Mouse (Mus musculus): ENCODE measurements at regions not wholly inside any gene's neighbourhood (a gene's known extent, or its start where the extent isn't known, plus 50 kb on each side); places are given as distances from the start of the nearest gene placed in this dataset.
"Not testable (repeated sequence)": the region's sequence is repeated elsewhere in the genome, so short reads cannot be mapped to it uniquely, and the experiment has no call there.

GRCm38 (mm10) chr14:53044101-53044500, 548.6 kb upstream of the Olfr1507 start:
- DNase-seq (ENCODE audit: low spot score in 2 of 2) = not testable (repeated sequence)

- not testable (repeated sequence) for DNase-seq (ENCODE audit: low spot score in 2 of 2)
Measured at GRCm38 (mm10) chr14:53042016-53042415, 546.5 kb upstream of the Olfr1507 start.

DNA sequence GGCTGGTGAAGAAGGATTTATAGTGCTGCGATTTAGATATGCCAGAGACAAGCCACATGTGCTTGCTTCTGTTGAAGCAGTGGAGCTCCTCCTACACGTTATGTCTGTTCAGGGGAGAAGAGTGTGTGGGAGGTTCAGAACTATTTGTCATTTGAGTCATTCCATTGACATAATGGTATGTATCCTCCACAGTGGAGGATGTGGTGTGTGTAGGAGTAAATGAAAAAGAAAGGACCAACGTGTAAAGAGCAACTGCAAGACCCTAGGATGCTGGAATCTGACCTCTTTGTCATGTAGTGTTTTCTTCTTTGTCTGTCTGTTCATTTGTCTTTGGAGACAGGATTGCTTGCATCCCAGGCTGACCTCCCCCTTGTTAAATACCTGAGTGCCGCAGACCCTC, 543.9 kb upstream of the Olfr1507 start:
- DNase-seq (ENCODE audit: low spot score in 2 of 2) = not testable (repeated sequence)

DNA sequence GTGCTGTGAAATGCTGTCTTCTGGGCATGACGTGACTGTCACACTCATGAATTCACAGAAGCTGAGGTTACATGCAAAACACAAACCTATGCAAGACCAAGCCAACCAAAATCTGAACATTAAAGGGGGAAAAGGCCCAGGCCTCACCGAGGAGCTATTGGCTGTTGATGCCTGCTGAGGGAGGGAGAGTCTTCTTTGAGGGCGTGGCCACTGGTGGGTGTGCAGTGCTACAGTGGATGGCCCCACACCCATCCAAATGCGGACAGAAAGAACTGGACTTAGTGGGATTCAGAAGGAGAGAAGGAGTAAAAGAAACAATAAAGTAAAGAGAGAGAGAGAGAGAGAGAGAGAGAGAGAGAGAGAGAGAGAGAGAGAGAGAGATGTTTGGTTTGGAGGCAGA, 539.4 kb upstream of the Olfr1507 start:
- not testable (repeated sequence) for DNase-seq (ENCODE audit: low spot score in 2 of 2)

GRCm38 (mm10) chr14:53033221-53033620, 537.7 kb upstream of the Olfr1507 start:
- not testable (repeated sequence) for DNase-seq (ENCODE audit: low spot score in 2 of 2)

- not testable (repeated sequence) for DNase-seq (ENCODE audit: low spot score in 2 of 2)
Measured at GRCm38 (mm10) chr14:53032498-53032897, 536.9 kb upstream of the Olfr1507 start.

DNA sequence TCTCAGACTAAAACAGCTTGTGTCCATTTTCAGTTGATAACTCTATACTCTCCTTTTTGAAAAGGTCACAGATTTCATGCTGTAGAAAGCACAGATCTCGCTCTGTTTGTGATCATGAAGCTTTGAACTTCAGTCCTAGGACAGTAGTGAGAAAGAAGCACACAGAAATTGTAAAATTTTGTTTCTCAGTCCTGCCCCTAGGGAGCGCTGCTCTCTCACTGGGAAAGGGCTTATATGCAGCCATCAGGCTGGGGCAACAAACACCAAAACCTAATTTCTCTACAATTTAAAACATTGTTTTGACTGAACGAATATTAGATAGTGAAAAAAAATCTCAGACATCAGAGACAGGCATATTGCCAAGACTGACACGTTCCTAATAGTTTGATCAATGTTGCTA, 534.7 kb upstream of the Olfr1507 start:
- DNase-seq (ENCODE audit: low spot score in 2 of 2) = not testable (repeated sequence)

GRCm38 (mm10) chr14:53026958-53027357, 531.4 kb upstream of the Olfr1507 start:
- DNase-seq (ENCODE audit: low spot score in 2 of 2) = not testable (repeated sequence)

GRCm38 (mm10) chr14:53020152-53020551, 524.6 kb upstream of the Olfr1507 start:
- DNase-seq (ENCODE audit: low spot score in 2 of 2) = not testable (repeated sequence)

- DNase-seq (ENCODE audit: low spot score in 2 of 2) = not testable (repeated sequence)
Measured at GRCm38 (mm10) chr14:53007741-53008140, 512.2 kb upstream of the Olfr1507 start.

DNA sequence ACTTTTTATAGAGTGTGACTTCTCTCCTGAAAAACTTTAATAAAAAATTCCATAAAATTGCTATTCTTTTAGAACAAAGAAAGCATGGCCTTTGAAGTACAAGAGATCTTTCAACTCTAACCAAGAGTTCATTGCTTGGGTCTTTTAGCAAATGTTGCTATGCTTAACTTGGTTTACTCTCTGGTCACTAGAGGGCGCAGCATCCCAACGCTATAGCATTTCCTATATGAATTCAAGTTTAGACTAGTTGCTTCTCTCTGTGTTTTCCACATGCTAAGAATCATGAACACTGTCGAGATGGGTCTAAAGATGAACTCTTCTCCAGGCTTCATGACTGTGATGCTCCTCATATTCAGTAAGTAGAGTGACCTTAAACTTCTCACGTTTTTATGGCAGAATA, 511.8 kb upstream of the Olfr1507 start:
- not testable (repeated sequence) for DNase-seq (ENCODE audit: low spot score in 2 of 2)

GRCm38 (mm10) chr14:53001289-53001688, 505.7 kb upstream of the Olfr1507 start:
- not testable (repeated sequence) for DNase-seq (ENCODE audit: low spot score in 2 of 2)

GRCm38 (mm10) chr14:52992106-52992760, 496.7 kb upstream of the Olfr1507 start:
- DNase-seq (ENCODE audit: low spot score in 2 of 2) = not testable (repeated sequence)

GRCm38 (mm10) chr14:52991328-52991665, 495.7 kb upstream of the Olfr1507 start:
- not testable (repeated sequence) for DNase-seq (ENCODE audit: low spot score in 2 of 2)

GRCm38 (mm10) chr14:52990569-52991327, 495.2 kb upstream of the Olfr1507 start:
- DNase-seq (ENCODE audit: low spot score in 2 of 2) = not testable (repeated sequence)

DNA sequence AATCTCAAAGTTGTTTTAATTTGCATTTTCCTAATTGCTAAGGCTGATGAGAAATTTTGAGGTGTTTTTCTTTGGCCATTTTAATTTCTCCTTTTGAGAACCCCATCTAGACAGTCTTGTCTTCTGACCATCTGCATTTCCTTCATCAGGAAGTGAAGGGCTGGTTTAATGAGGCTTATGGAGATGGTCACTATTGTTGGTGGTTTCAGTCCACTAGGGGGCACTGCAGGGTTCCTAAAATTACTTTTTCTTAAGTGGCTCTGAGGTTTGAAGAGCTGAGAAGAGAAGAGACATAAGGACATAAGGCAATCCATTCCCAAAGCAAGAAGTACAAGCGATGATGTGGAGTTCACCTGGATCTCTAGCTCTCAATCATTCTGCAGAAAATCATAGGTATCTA, 494.4 kb upstream of the Olfr1507 start:
- not testable (repeated sequence) for DNase-seq (ENCODE audit: low spot score in 2 of 2)

GRCm38 (mm10) chr14:52988563-52988962, 493.0 kb upstream of the Olfr1507 start:
- not testable (repeated sequence) for DNase-seq (ENCODE audit: low spot score in 2 of 2)

DNA sequence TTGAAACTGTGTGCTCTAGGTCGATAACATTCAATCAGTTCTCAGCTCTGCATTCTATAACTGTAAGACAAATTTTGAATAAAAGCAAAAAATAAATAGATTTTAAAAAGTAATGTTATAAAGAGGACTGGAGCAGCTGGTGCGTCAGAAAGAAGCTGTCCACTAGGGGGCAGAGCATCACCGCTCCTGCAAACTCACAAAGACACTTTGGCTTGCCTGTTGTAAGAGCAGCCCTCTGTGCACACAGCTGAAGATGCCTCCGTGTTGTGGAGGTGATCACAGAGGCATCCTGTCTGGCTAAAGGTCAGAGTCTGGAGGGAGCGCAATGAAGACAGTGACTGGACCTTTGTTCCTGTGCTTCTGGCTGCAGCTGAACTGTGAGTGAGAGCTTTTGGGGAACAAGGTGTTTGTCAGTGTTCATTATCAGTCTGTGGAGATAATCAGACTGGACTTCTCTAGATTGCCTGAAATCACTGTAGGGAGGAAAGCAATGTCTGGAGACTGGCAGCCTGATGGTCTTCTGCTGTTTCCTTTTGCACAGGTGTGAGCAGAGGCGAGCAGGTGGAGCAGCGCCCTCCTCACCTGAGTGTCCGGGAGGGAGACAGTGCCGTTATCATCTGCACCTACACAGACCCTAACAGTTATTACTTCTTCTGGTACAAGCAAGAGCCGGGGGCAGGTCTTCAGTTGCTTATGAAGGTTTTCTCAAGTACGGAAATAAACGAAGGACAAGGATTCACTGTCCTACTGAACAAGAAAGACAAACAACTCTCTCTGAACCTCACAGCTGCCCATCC, 476.9 kb upstream of the Olfr1507 start:
- DNase-seq (ENCODE audit: low spot score in 2 of 2) = not testable (repeated sequence)

DNA sequence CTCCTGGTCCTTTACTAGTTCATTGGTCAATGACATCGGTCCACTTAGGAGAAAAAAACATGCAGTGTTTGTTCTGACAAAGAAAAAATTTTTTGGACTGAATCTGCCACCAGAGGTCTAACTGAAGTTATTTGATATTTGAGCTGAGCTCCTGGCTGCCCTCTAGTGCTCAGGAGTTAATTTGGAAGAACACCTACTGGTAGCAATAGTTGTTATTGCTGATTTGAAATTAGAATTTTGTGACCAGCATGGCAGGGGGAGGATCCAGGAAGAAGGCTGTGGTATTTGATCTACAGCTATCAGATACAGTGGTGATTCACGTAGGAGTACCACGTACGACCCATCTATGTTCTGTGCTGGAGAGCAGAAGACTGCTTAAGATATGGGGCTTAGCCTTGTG, 466.6 kb upstream of the Olfr1507 start:
- not testable (repeated sequence) for DNase-seq (ENCODE audit: low spot score in 2 of 2)

- DNase-seq (ENCODE audit: low spot score in 2 of 2) = not testable (repeated sequence)
Measured at GRCm38 (mm10) chr14:52956515-52956914, 461.0 kb upstream of the Olfr1507 start.

DNA sequence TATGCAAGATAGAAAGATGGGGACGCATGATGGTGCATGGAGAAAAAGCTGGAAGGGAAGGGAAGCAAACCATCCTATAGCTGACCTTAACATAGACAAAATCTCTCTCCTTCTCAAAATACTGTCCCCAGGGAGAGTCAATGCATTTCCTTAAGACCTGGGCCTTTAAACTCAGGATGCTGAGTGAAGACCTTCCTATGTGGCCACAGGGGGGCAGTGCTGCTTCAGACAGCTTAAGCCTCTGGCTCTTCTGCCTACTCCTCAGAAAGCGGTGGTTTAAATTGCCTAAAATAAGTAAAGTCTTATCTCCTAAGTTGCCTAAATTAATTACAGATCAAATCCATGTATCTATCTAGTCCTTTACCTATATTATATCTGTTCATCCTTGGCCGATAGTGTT, 449.4 kb upstream of the Olfr1507 start:
- not testable (repeated sequence) for DNase-seq (ENCODE audit: low spot score in 2 of 2)

DNA sequence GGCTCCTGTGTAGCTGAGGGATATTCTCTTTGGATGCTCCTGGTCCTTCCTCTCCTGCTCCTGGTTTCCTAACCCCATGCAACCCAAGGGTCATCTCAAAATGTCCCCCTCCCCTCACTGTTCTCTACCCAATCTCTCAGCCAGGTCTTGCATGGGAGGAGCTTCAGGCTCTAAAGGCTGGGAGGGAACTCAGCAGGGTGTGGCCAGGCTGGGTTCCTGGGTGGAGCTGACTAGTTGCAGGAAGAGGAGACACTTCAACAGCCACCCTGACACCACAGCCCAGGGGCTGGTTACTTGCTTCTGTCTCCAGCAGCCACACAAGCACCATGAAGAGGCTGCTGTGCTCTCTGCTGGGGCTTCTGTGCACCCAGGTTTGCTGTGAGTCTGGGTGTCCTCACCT, 446.9 kb upstream of the Olfr1507 start:
- not testable (repeated sequence) for DNase-seq (ENCODE audit: low spot score in 2 of 2)
